Mouse (Mus musculus) myocyte (in vitro differentiated cells): Measurements from ENCODE around the gene Slitrk4. TPM values are rescaled to one million over a fixed set of nuclear protein-coding genes. Genes with fewer than 3 reads are reported as not detected.

Experiments used
- H3K27me3 ChIP-seq: one replicate; pipeline ENCODE4 v1.6.1; 2011; ENCODE audit not compliant: control insufficient read depth, insufficient read depth, insufficient read length
- H3K36me3 ChIP-seq: one replicate; pipeline ENCODE4 v1.6.1; 2011; ENCODE audit not compliant: control insufficient read depth, insufficient read depth
- H3K4me2 ChIP-seq: one replicate; pipeline ENCODE4 v1.6.1; 2011; ENCODE audit warnings: low read depth, control low read depth
- H3K4me3 ChIP-seq: one replicate; pipeline ENCODE4 v1.5.1; 2011; ENCODE audit warnings: mild to moderate bottlenecking, control low read depth, moderate library complexity
- H3K79me2 ChIP-seq: one replicate; pipeline ENCODE4 v1.6.1; 2011; ENCODE audit not compliant: control insufficient read depth, insufficient read depth
- H3ac ChIP-seq: one replicate; pipeline ENCODE4 v1.6.1; 2011; ENCODE audit not compliant: control insufficient read depth, insufficient read length
- CEBPB ChIP-seq: IDR thresholded peaks from 2 replicates; pipeline ENCODE4 v1.6.1; 2011; ENCODE audit warnings: mild to moderate bottlenecking, moderate library complexity; ENCODE audit not compliant: poor library complexity, insufficient read depth, severe bottlenecking
- E2F4 ChIP-seq: IDR thresholded peaks from one replicate; pipeline ENCODE4 v1.6.1; 2011; ENCODE audit warnings: mild to moderate bottlenecking, control low read depth, moderate library complexity; ENCODE audit not compliant: insufficient read depth
- MAX ChIP-seq: IDR thresholded peaks from one replicate; pipeline ENCODE4 v1.6.1; 2011; ENCODE audit warnings: low read depth, mild to moderate bottlenecking, control low read depth
- MYOD1 ChIP-seq, 3 experiments: IDR thresholded peaks; one replicate each; pipeline ENCODE4 v1.6.1; 2011; ENCODE audit warnings: control low read depth in 2 of 3, low read depth in 2 of 3, mild to moderate bottlenecking in 2 of 3, moderate library complexity in 1 of 3; ENCODE audit not compliant: insufficient read length in 2 of 3, control insufficient read depth in 1 of 3
- MYOG ChIP-seq, 3 experiments: IDR thresholded peaks; one replicate each; pipeline ENCODE4 v1.6.1; 2011; ENCODE audit warnings: control low read depth in 2 of 3, low read depth in 2 of 3, mild to moderate bottlenecking in 2 of 3; ENCODE audit not compliant: insufficient read length in 2 of 3, control insufficient read depth in 1 of 3, insufficient read depth in 1 of 3
- POLR2A ChIP-seq: IDR thresholded peaks from one replicate; pipeline ENCODE4 v1.6.1; 2011; ENCODE audit warnings: low read depth, mild to moderate bottlenecking, control low read depth, moderate library complexity; ENCODE audit not compliant: insufficient read length
- POLR2AphosphoS2 ChIP-seq: IDR thresholded peaks from one replicate; pipeline ENCODE4 v1.6.1; 2011; ENCODE audit warnings: low read depth, control low read depth; ENCODE audit not compliant: insufficient read length
- REST ChIP-seq: IDR thresholded peaks from one replicate; pipeline ENCODE4 v1.6.1; 2011; ENCODE audit warnings: mild to moderate bottlenecking, control low read depth, moderate library complexity; ENCODE audit not compliant: insufficient read depth, insufficient read length
- SRF ChIP-seq: IDR thresholded peaks from one replicate; pipeline ENCODE4 v1.6.1; 2011; ENCODE audit warnings: low read depth; ENCODE audit not compliant: control insufficient read depth, insufficient read length
- TCF12 ChIP-seq: IDR thresholded peaks from one replicate; pipeline ENCODE4 v1.6.1; 2011; ENCODE audit warnings: mild to moderate bottlenecking, control low read depth; ENCODE audit not compliant: poor library complexity, insufficient read depth, severe bottlenecking
- TCF3 ChIP-seq: IDR thresholded peaks from one replicate; pipeline ENCODE4 v1.6.1; 2011; ENCODE audit warnings: low read depth, control low read depth; ENCODE audit not compliant: insufficient read length
- USF1 ChIP-seq: IDR thresholded peaks from one replicate; pipeline ENCODE4 v1.6.1; 2011; ENCODE audit warnings: low read depth, mild to moderate bottlenecking, control low read depth, moderate library complexity
- polyA plus RNA-seq: library from polyadenylated mRNA; unstranded; fragments of >200 nt; fragmentation: generic; extraction: Trizol; gene quantifications from one replicate; pipeline ENCODE4 v1.2.1, GENCODE M21; 2012; ENCODE audit warnings: missing spikeins

Gene Slitrk4
- polyA plus RNA-seq: not detected

DNA sequence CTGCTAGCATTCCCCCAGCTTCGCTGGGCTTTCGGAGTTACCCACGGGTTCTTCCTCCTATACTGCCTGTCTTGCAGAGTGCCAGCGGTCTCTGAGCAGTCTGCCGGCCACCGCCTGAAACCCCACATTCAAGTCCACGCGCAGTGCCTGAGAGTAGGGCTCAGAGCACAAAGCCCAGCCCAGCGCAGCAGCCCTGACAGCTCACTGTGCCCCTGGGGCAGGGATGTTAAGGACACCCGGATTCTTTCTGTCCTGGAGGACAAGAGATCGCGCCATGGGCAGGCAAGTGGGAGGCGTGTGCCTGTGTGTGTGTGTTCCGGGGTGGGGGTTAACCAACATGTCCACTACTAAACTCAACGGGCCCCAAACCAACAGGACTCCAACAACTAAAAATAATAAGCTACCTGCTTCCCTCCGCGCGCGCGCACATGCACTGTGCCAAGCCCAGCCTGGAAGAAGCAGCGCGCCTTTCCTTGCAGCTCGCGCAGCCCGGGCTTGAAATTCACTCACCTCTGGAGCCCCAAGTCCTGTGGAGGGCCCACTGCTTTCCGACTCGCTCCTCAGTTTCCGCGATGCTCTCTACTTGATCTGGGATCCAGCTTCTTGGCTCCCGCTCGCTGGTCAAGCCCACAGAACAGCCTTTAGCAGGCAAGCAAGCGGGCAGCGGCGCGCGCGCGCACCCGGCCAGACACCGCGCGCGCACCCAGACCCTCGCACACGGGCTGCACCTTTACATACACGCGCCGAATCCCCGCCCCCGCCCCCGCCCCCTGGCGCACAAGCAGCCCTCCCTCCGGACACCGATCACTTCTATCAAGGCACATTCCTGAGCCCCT, at the start of gene Slitrk4:
Gene Slitrk4 (minus strand): TSS at position 707 of the 836 bp plus-strand sequence.
- no peak for TF ChIP-seq MAX
- TF ChIP-seq USF1: no peak
- no peak for TF ChIP-seq REST
- no peak for TF ChIP-seq MYOD1 (IDR thresholded peaks at IDR 0.05; ENCODE audit: control insufficient read depth in 1 of 3, insufficient read length in 2 of 3, low read depth in 2 of 3)
- no peaks in the 10 kb centered on the region for H3K27me3 ChIP-seq
- H3K79me2 ChIP-seq: no peaks in the 10 kb centered on the region
- H3ac ChIP-seq: no peak within 1 kb of the TSS
- no peaks in the 10 kb centered on the region for H3K36me3 ChIP-seq
- no peak within 1 kb of the TSS for H3K4me2 ChIP-seq
- H3K4me3 ChIP-seq: no peak within 1 kb of the TSS

DNA sequence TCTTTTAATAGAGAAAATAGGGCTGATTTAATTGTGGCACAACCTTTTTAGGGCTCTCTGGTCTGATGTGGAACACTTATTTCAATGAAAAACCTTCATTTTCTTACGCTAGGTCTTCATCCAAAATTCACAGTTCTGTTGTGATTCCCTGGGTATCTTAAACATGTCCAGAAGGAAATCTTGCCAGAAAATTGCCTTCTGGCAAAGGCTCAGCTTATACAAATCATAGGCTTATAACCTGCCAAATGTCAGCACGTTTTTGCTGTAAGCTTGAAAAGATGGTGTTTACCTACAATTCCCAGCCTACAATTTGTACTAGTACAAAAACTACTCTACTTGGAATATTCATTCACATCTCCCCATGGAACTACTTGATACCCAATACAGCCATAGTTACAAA, 42.7 kb upstream of the Slitrk4 start:
- H3K4me2 ChIP-seq: no peak overlapping the region
- no peaks in the 10 kb centered on the region for H3K27me3 ChIP-seq
- no peaks in the 10 kb centered on the region for H3K79me2 ChIP-seq
- no peak overlapping the region for H3K4me3 ChIP-seq
- no peak overlapping the region for H3ac ChIP-seq
- H3K36me3 ChIP-seq: no peaks in the 10 kb centered on the region
- TF ChIP-seq E2F4: no peak
- no peak for TF ChIP-seq REST
- no peak for TF ChIP-seq TCF3
- no peak for TF ChIP-seq CEBPB
- no peak for TF ChIP-seq MAX
- TF ChIP-seq MYOD1 (IDR thresholded peaks at IDR 0.05; ENCODE audit: control insufficient read depth in 1 of 3, insufficient read length in 2 of 3, low read depth in 2 of 3): no peak
- no peak for TF ChIP-seq POLR2A
- TF ChIP-seq USF1: no peak
- no peak for TF ChIP-seq POLR2AphosphoS2
- no peak for TF ChIP-seq MYOG (IDR thresholded peaks at IDR 0.05; ENCODE audit: control insufficient read depth in 1 of 3, insufficient read depth in 1 of 3, insufficient read length in 2 of 3, low read depth in 2 of 3)
- TF ChIP-seq TCF12: no peak
- no peak for TF ChIP-seq SRF

- Histone ChIP-seq H3ac (no peak overlapping the region), H3K4me2 (no peak overlapping the region), H3K36me3 (no peaks in the 10 kb centered on the region), H3K79me2 (no peaks in the 10 kb centered on the region), H3K27me3 (no peaks in the 10 kb centered on the region), H3K4me3 (no peak overlapping the region)
- TF ChIP-seq MYOD1 (IDR thresholded peaks at IDR 0.05; ENCODE audit: control insufficient read depth in 1 of 3, insufficient read length in 2 of 3, low read depth in 2 of 3) (no peak), TCF12 (no peak), POLR2AphosphoS2 (no peak), POLR2A (no peak), SRF (no peak), MAX (no peak), MYOG (IDR thresholded peaks at IDR 0.05; ENCODE audit: control insufficient read depth in 1 of 3, insufficient read depth in 1 of 3, insufficient read length in 2 of 3, low read depth in 2 of 3) (no peak), REST (no peak), CEBPB (no peak), E2F4 (no peak), USF1 (no peak), TCF3 (no peak)
Measured at GRCm38 (mm10) chrX:64277991-64278301, 1.1 kb upstream of the Slitrk4 start.

DNA sequence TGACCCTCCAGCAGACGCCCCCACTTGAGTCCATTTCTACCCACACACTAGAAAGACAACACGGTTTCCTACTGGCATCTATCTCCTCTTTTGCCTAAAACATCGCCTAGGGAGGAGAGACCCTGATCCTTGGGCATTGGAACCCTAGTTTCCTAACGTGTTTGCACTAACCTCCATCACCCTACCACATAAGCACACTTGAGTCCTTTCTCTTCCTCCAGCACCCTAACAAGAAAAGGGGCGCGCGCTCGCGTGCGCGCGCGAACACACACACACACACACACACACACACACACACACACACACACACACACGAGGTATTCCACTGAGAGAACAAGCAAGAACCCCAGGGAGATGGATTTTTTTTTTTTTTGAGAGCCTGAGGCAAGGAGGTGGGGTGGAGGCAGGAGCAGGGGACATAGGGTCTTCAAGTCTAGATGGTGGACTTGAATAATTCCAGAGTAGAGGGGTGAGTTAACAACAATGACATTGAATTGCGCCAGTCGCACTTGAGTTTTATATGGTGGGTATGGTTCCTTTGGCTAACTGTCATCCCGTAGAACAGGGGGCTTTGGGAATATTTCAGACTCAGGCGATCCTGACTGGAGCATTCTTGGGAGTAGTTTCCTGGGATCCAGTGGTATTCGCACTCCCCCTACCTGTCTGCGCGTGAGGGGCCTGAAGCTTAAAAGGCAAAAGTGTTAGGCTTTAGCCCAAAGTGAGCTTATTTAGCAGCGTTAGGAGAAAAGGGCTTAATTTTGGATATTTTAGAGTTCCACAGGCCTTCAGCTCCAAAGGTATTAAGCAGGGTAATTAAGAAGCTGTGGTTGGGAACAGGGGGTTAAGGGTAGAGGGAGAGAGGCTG, 562 bp upstream of the Slitrk4 start:
- H3K36me3 ChIP-seq: no peaks in the 10 kb centered on the region

More for the DNA sequence above, 562 bp upstream of the Slitrk4 start:
- H3K27me3 ChIP-seq: no peaks in the 10 kb centered on the region
- no peak overlapping the region for H3ac ChIP-seq
- H3K79me2 ChIP-seq: no peaks in the 10 kb centered on the region
- TF ChIP-seq E2F4 (no peak), TCF12 (no peak), USF1 (no peak), SRF (no peak), REST (no peak), MAX (no peak), CEBPB (no peak), POLR2A (no peak), POLR2AphosphoS2 (no peak), TCF3 (no peak), MYOD1 (IDR thresholded peaks at IDR 0.05; ENCODE audit: control insufficient read depth in 1 of 3, insufficient read length in 2 of 3, low read depth in 2 of 3) (no peak), MYOG (IDR thresholded peaks at IDR 0.05; ENCODE audit: control insufficient read depth in 1 of 3, insufficient read depth in 1 of 3, insufficient read length in 2 of 3, low read depth in 2 of 3) (no peak)
- H3K4me2 ChIP-seq: no peak overlapping the region
- no peak overlapping the region for H3K4me3 ChIP-seq
